15 mouse cellular contexts compared by ENCODE assay signal in genomic region chr9:102728469-102728747, GRCm38 (mm10). TPM values are rescaled to one million over a fixed set of nuclear protein-coding genes. Genes with fewer than 3 reads are reported as not detected.
DNase-seq lines count a peak whose midpoint lies in the region; ATAC-seq and TF ChIP-seq lines count a peak whose summit lies in the region.
"Had no signal": no experiment of that assay in that cellular context is flagged by ENCODE, and none has a peak within 500 bp of the region (broad histone marks: within the 10 kb centered on the region; RNA-seq: fewer than 3 reads in every experiment).

No protein-coding gene starts in this region.

- no peak for TF ChIP-seq EP300 in heart, postnatal 0 days (IDR thresholded peaks at IDR 0.05; ENCODE audit: low read depth)

- peak overlapping the region; percentile 99 for H3K27ac ChIP-seq in gastrocnemius, adult 2 months
- H3K27ac ChIP-seq in heart, postnatal 0 days (ENCODE audit: low read depth), result peak overlapping the region; percentile 100
- H3K27ac ChIP-seq in midbrain, embryonic 11.5 days (ENCODE audit: low read depth, low read length), result no peak overlapping the region
- no peak overlapping the region; the same call in 1 of the 2 replicates for H3K27ac ChIP-seq in midbrain, embryonic 16.5 days (ENCODE audit: low read length)
- H3K27ac ChIP-seq: kidney, embryonic 15.5 days; neural tube, embryonic 15.5 days had no signal

- ATAC-seq in heart, postnatal 0 days (ENCODE audit: insufficient read depth, low read depth), result no peak
- ATAC-seq in midbrain, embryonic 11.5 days (ENCODE audit: low FRiP score), result no peak
- no peak for ATAC-seq in midbrain, embryonic 16.5 days
- no peak for ATAC-seq in megakaryocyte progenitor cell, adult 5-6 weeks (replicated peaks; ENCODE audit: poor library complexity)

- peaks cover 47% of the 10 kb centered on the region for H3K4me1 ChIP-seq in heart, postnatal 0 days (ENCODE audit: control insufficient read depth, insufficient read depth)
- H3K4me1 ChIP-seq in midbrain, embryonic 11.5 days (ENCODE audit: control insufficient read depth, insufficient read depth, low read length), result peaks cover 31% of the 10 kb centered on the region
- H3K4me1 ChIP-seq in midbrain, embryonic 16.5 days (ENCODE audit: control insufficient read depth, insufficient read depth, low read length), result peaks cover 31% of the 10 kb centered on the region

- 89% methylated on average over 9 of the region's 9 CpGs for WGBS in heart, postnatal 0 days
- WGBS in midbrain, embryonic 11.5 days, result 91% methylated on average over 9 of the region's 9 CpGs
- WGBS in midbrain, embryonic 16.5 days, result 90% methylated on average over 6 of the region's 9 CpGs

- no peaks in the 10 kb centered on the region for H3K27me3 ChIP-seq in heart, postnatal 0 days (ENCODE audit: control insufficient read depth, insufficient read depth, low read length)
- no peaks in the 10 kb centered on the region for H3K27me3 ChIP-seq in midbrain, embryonic 11.5 days (ENCODE audit: control insufficient read depth, insufficient read depth, low read length)
- H3K27me3 ChIP-seq in midbrain, embryonic 16.5 days (ENCODE audit: control insufficient read depth, insufficient read depth, low read depth, low read length), result no peaks in the 10 kb centered on the region
- H3K27me3 ChIP-seq: embryonic facial prominence, embryonic 12.5 days; kidney, embryonic 15.5 days; neural tube, embryonic 15.5 days had no signal

- H3K4me2 ChIP-seq in heart, postnatal 0 days (ENCODE audit: low read depth, low read length), result no peak overlapping the region
- no peak overlapping the region for H3K4me2 ChIP-seq in midbrain, embryonic 11.5 days
- no peak overlapping the region for H3K4me2 ChIP-seq in midbrain, embryonic 16.5 days (ENCODE audit: low read length)
- H3K4me2 ChIP-seq: embryonic facial prominence, embryonic 12.5 days; kidney, embryonic 15.5 days; neural tube, embryonic 15.5 days had no signal

- intact Hi-C loops in gastrocnemius, adult 2 months (cut with DNase I), result no loop called here
- intact Hi-C loops in gastrocnemius, postnatal 14 days (cut with DNase I; ENCODE audit: low total_unique reads), result no loop called here

- no peak overlapping the region for H3K4me3 ChIP-seq in gastrocnemius, adult 2 months
- H3K4me3 ChIP-seq in heart, postnatal 0 days (ENCODE audit: low read depth, low read length), result no peak overlapping the region
- H3K4me3 ChIP-seq in midbrain, embryonic 11.5 days (ENCODE audit: low read depth, low read length), result no peak overlapping the region
- no peak overlapping the region for H3K4me3 ChIP-seq in midbrain, embryonic 16.5 days (ENCODE audit: low read depth, low read length)
- H3K4me3 ChIP-seq: embryonic facial prominence, embryonic 12.5 days; kidney, embryonic 15.5 days; neural tube, embryonic 15.5 days had no signal

- H3K9ac ChIP-seq in heart, postnatal 0 days (replicated peaks; ENCODE audit: low read depth, low read length), result no peak overlapping the region
- no peak overlapping the region for H3K9ac ChIP-seq in midbrain, embryonic 11.5 days (ENCODE audit: low read length)
- no peak overlapping the region for H3K9ac ChIP-seq in midbrain, embryonic 16.5 days (ENCODE audit: low read depth, low read length)
- H3K9ac ChIP-seq: embryonic facial prominence, embryonic 12.5 days; kidney, embryonic 15.5 days; neural tube, embryonic 15.5 days had no signal

- no peak for DNase-seq in gastrocnemius, adult 2 months
- DNase-seq in gastrocnemius, postnatal 14 days, result no peak
- DNase-seq in heart, postnatal 0 days (ENCODE audit: low spot score), result no peak
- DNase-seq in heart, postnatal 4 days, result no peak
- peak; percentile 23 for DNase-seq in midbrain, embryonic 11.5 days (ENCODE audit: low spot score, missing footprints)
- no peak for DNase-seq in urinary bladder, postnatal 4 days (ENCODE audit: low spot score in 2 of 2)
- DNase-seq: adrenal gland, postnatal 25 days; cerebellum, adult 2 months; lung, adult 18-20 months; right cerebral cortex, postnatal 25 days had no signal

- no peaks in the 10 kb centered on the region for H3K9me3 ChIP-seq in heart, postnatal 0 days (replicated peaks; ENCODE audit: control insufficient read depth, low read length)
- no peaks in the 10 kb centered on the region for H3K9me3 ChIP-seq in midbrain, embryonic 11.5 days (ENCODE audit: control insufficient read depth, low read length)
- no peaks in the 10 kb centered on the region for H3K9me3 ChIP-seq in midbrain, embryonic 16.5 days (replicated peaks; ENCODE audit: control insufficient read depth, low read length, poor library complexity, severe bottlenecking)
- H3K9me3 ChIP-seq: embryonic facial prominence, embryonic 12.5 days; kidney, embryonic 15.5 days; neural tube, embryonic 15.5 days had no signal

- no peak for TF ChIP-seq CTCF in gastrocnemius, adult 2 months (IDR thresholded peaks at IDR 0.05)
- no peak for TF ChIP-seq CTCF in heart, postnatal 0 days (IDR thresholded peaks at IDR 0.05; ENCODE audit: low read depth)

- H3K36me3 ChIP-seq in heart, postnatal 0 days (replicated peaks; ENCODE audit: control insufficient read depth, insufficient read depth, low read length), result peaks cover 90% of the 10 kb centered on the region
- peaks cover 64% of the 10 kb centered on the region for H3K36me3 ChIP-seq in midbrain, embryonic 11.5 days (ENCODE audit: control insufficient read depth, insufficient read depth, low read length)
- H3K36me3 ChIP-seq in midbrain, embryonic 16.5 days (ENCODE audit: control insufficient read depth, insufficient read depth, low read length), result peaks cover 68% of the 10 kb centered on the region

RNA-seq across cellular contexts. Expression of gene Amotl2, which starts 11.9 kb away (rescaled TPM):
- 10 to 100 TPM; 13.7 to 28.5 TPM for total RNA-seq in gastrocnemius, adult 2 months (2021)
- 10 to 100 TPM; 19.4 to 25.0 TPM for total RNA-seq in gastrocnemius, postnatal 14 days (2021)
- total RNA-seq in heart, postnatal 0 days (2014; rRNA removed; ENCODE audit: low replicate concordance), result 115 and 221 TPM in 2 replicates
- polyA plus RNA-seq in heart, postnatal 0 days (2015; fragmentation: Nextera tagmentation; extraction: Ambion mirVana), result 25.3 and 26.0 TPM in 2 replicates
- total RNA-seq in heart, postnatal 4 days (2021), result 10 to 100 TPM; 90.0 to 91.6 TPM
- polyA plus RNA-seq in midbrain, embryonic 11.5 days (2014; fragmentation: Nextera tagmentation; extraction: Ambion mirVana), result 47.0 and 58.0 TPM in 2 replicates
- polyA plus RNA-seq in midbrain, embryonic 16.5 days (2015; fragmentation: Nextera tagmentation; extraction: Ambion mirVana), result 58.4 and 62.9 TPM in 2 replicates
- 0.84 and 2.1 TPM in 2 replicates for total RNA-seq in megakaryocyte progenitor cell, adult 5-6 weeks (2015)
- 0.98 and 8.5 TPM in 2 replicates for total RNA-seq in megakaryocyte progenitor cell, adult 5-6 weeks (2017)

Comparison
In these comparisons a context has a peak if more than half of its experiments do, and no peak if none do; other contexts are left out.
1. H3K27ac ChIP-seq: peak in gastrocnemius, adult 2 months (single experiment) and heart, postnatal 0 days (single experiment); none in midbrain, embryonic 11.5 days (single experiment) and midbrain, embryonic 16.5 days (single experiment).